Mouse (Mus musculus) erythroblast, adult 5-6 weeks (primary cell): ENCODE results near the gene Acvr1c. TPM values are rescaled to one million over a fixed set of nuclear protein-coding genes. Genes with fewer than 3 reads are reported as not detected.

Experiments
- ATAC-seq: replicated peaks from 2 replicates; pipeline ENCODE4 v1.8.0; 2016; ENCODE audit warnings: moderate number of reproducible peaks, mild to moderate bottlenecking, moderate TSS enrichment, inconsistent platforms; ENCODE audit not compliant: poor library complexity, low FRiP score, severe bottlenecking
- total RNA-seq, 2 experiments: library from RNA; stranded (forward) in 1 of 2; stranded (reverse) in 1 of 2; fragments of 150-400 nt in 1 of 2; fragments of 200-764, 138-1000 nt in 1 of 2; gene quantifications; 2 replicates each; pipeline versions ENCODE4 v1.2.3 to v1.2.4; 2015 to 2017; ENCODE audit warnings: low replicate concordance in 2 of 2

The Acvr1c gene
- total RNA-seq, 2 experiments from 2014 or later: under 0.01 TPM; not detected in 1

DNA sequence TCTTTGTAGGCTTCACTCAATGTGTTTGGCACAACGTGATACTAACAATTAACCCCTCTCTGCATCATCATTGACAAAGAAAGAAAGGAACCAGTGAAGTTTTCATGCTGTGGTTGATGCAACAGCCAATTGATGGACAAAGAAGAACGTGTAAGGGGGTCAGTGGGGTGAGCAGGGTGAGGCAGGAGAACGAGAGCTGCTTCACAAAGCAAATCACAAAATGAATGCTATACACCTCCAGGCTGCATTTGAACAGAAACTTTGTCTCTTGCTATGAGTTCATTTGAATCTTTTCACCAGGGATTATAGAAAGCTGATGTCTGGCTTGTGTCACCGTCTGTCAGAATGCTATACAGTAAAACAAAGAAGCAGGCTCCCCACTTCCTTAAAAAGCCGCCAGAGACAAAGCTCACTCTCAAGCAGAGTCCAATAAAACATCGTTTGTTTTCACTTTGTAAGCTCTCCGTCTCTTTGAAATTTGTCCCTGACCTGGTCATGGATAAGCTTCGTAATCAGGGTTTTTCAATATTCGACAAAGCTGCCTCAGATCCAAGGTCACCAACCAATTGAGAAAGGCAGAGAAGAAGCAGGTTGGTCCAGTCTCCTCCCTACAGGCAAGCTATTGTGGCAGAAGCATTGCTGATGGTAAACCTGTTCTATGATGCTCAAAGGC lies 67.8 kb downstream of the Acvr1c start:
- no peak for ATAC-seq

DNA sequence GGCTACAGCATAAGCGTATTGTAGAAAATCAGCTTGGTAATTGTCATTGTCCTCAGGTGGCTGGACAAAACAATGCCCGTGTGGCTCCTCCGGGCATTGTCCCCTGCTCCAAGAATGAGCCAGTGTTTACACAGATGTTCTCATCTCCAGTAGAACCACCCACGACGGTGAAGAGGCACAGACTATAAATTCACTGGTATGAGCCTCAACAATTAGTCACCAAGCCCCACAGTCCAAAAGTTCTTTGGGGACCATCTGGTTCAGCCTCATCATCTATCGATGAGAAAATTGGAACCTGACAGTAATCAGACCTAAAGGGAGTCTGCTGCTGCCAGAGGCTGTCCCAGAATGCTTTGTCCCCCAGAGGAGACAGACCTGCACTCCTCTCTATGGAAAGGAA lies 68.4 kb downstream of the Acvr1c start:
- no peak for ATAC-seq

DNA sequence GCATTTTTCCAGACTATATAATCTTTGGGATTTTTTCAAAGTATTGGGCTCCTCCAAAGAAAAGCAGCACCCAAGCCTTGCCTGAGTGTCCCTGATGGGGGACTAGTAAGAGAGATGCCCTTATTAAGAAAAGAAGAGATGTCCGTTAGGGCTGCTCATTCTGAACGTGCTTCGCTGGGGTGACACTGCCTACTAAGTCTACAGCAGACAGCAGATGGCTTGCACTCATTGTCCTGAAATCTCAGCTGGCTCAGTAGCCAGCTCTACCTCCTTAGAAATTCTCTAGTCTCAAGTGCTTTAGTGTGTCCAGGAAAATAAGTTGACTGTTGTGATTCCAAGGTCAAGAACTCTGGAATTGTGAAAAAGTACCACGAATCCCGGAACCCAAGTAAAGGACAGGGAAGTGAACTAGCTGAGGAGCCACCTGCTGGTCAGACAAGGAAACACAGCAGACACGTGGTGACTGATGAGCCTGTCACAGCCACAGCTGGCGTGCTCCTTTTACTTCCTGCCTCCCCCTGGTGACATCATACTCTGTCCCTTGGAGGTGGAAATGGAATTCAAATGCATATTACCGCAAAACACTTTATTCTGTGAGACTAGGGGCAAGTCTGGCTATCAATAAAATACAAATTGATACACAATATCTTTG lies 75.3 kb downstream of the Acvr1c start:
- no peak for ATAC-seq

DNA sequence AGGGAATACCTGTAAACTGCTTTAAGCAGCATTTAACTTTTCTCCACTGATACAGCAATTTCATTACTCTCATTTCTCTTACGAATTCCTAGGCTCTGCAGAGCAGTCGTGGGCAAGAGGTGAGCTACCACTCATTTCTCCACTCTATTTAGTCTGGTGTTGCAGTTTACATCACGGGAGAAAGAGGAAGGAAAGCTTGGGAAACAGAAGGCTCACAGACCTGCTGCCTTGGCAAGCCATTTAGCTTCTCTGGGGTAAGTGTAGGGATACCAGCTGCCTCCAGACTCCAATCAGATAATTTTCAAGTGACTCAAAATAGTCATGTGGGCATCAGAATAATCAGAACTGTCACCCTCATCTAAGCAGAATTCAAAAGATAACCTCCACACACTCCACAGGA lies 76.6 kb downstream of the Acvr1c start:
- ATAC-seq: no peak

DNA sequence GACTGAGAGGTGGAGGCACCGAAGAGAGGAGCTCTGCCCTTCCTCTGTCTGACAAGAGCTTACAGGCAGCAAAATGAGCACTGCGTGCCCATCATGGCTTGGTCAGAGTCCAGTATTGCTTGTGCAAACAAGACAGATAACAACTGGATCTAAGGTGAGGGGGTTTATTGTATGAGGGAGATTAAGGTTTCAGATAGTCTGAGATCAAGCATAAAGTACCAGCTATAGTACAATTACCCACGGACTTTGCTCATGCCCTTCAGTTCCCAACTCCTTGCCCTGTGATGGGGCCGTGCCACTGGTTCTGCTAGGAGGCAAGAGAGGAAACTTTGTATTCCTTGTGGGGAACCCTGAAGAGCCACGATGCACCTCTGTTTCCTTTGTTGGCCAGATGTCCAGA lies 78.5 kb downstream of the Acvr1c start:
- ATAC-seq: no peak

DNA sequence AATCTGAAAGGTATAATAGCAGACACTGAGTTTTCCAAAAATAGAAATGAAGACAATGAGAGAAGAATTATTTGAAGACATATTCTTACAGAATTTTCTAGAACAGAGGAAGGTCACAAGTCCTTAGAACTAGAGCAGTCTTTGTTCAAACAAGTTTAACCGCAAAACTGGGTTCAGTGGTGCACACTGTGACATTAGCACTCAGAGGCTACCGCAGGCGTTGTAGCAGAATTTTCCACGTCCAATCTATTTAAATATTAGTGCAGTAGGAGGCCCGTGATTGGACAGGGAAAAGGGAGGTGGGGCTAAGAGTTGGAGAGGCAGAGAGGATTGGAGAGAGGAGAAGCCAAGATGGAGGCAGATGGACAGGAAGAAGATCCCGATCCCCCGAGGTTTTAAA lies 81.2 kb downstream of the Acvr1c start:
- no peak for ATAC-seq

DNA sequence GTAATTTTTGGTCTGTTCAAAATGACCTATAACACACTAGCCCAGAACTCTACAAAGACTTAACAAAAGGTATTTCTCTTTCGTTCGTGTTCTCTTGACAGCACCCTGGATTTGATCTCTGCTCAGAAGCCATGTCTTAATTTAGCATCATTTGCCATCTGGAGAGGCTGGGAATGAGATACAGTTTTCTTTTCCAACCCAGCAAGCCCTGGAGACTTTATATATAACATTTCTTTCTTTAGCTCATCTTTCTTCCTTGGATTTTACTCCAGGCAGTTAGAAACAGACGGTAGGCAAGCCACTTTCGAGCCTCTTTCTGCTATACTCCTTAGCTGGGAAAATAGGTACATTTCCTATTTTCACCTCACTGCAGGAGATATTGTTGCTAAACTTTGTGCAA lies 117.1 kb downstream of the Acvr1c start:
- ATAC-seq: no peak

DNA sequence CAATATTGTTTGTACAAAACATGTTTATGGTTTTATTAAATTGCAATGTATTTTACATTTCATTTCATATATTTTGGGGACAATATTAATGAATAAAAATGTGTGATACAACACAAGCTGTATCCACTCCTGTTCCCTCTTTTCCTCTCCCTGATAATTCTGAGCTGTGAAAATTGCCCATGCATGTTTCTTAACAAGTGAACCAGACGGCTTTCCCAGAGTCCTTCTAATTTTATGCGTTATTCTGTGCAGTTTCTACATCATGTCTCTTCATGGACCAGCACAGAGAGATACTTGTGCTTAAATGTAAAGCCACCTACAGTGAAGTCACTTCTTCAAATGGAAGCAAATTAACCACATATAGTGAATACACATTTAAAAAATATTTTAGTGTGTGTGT lies 120.2 kb downstream of the Acvr1c start:
- ATAC-seq: no peak

Other genes with a start within 250 kb of the Acvr1c start
- gene Cytip, start 162.4 kb downstream of the Acvr1c start, total RNA-seq (2015; ENCODE audit: low replicate concordance): 11.7 and 13.8 TPM in 2 replicates
- 15.6 and 18.3 TPM in 2 replicates for gene Cytip, start 162.4 kb downstream of the Acvr1c start, total RNA-seq (2017; ENCODE audit: low replicate concordance)
- gene Gm17409, start 112.2 kb upstream of the Acvr1c start, total RNA-seq (2015; ENCODE audit: low replicate concordance): not detected in 2 replicates
- 1.4 TPM in 1 of 2 replicates, not detected in the other for gene Gm17409, start 112.2 kb upstream of the Acvr1c start, total RNA-seq (2017; ENCODE audit: low replicate concordance)
- 0.77 and 0.84 TPM in 2 replicates for gene Acvr1, start 209.3 kb upstream of the Acvr1c start, total RNA-seq (2015; ENCODE audit: low replicate concordance)
- gene Acvr1, start 209.3 kb upstream of the Acvr1c start, total RNA-seq (2017; ENCODE audit: low replicate concordance): 2.8 TPM in 1 of 2 replicates, not detected in the other
- gene Upp2, start 209.4 kb upstream of the Acvr1c start, total RNA-seq (2015; ENCODE audit: low replicate concordance): not detected in 2 replicates
- not detected in 2 replicates for gene Upp2, start 209.4 kb upstream of the Acvr1c start, total RNA-seq (2017; ENCODE audit: low replicate concordance)